Mouse (Mus musculus): ENCODE results near the gene Amer2.

Amer2 gene

GRCm38 (mm10) chr14:60386591-60387501 is 13.8 kb downstream of the Amer2 start:
- DNase-seq (ENCODE audit: low spot score in 2 of 2), result no peak

GRCm38 (mm10) chr14:60388332-60388731 is 15.3 kb downstream of the Amer2 start:
- no peak for DNase-seq (ENCODE audit: low spot score in 2 of 2)

GRCm38 (mm10) chr14:60392202-60392601 is 19.1 kb downstream of the Amer2 start:
- no peak for DNase-seq (ENCODE audit: low spot score in 2 of 2)

GRCm38 (mm10) chr14:60397321-60397720 is 24.3 kb downstream of the Amer2 start:
- DNase-seq (ENCODE audit: low spot score in 2 of 2), result no peak

GRCm38 (mm10) chr14:60398861-60399260 is 25.8 kb downstream of the Amer2 start:
- no peak for DNase-seq (ENCODE audit: low spot score in 2 of 2)

- no peak for DNase-seq (ENCODE audit: low spot score in 2 of 2)
Observed at GRCm38 (mm10) chr14:60403228-60403627, 30.2 kb downstream of the Amer2 start.

GRCm38 (mm10) chr14:60405829-60406228 is 32.8 kb downstream of the Amer2 start:
- no peak for DNase-seq (ENCODE audit: low spot score in 2 of 2)

GRCm38 (mm10) chr14:60406543-60406942 is 33.5 kb downstream of the Amer2 start:
- DNase-seq (ENCODE audit: low spot score in 2 of 2), result no peak

- DNase-seq (ENCODE audit: low spot score in 2 of 2), result no peak
Observed at GRCm38 (mm10) chr14:60407319-60407718, 34.3 kb downstream of the Amer2 start.

- no peak for DNase-seq (ENCODE audit: low spot score in 2 of 2)
Observed at GRCm38 (mm10) chr14:60409702-60410491, 36.8 kb downstream of the Amer2 start.

- DNase-seq (ENCODE audit: low spot score in 2 of 2), result no peak
Observed at GRCm38 (mm10) chr14:60411229-60411628, 38.2 kb downstream of the Amer2 start.

GRCm38 (mm10) chr14:60414691-60415090 is 41.6 kb downstream of the Amer2 start:
- DNase-seq (ENCODE audit: low spot score in 2 of 2), result no peak

- DNase-seq (ENCODE audit: low spot score in 2 of 2), result no peak
Observed at GRCm38 (mm10) chr14:60417924-60418323, 44.9 kb downstream of the Amer2 start.

GRCm38 (mm10) chr14:60422920-60423319 is 49.9 kb downstream of the Amer2 start:
- no peak for DNase-seq (ENCODE audit: low spot score in 2 of 2)

GRCm38 (mm10) chr14:60424174-60424573 is 51.1 kb downstream of the Amer2 start:
- DNase-seq (ENCODE audit: low spot score in 2 of 2), result no peak

- no peak for DNase-seq (ENCODE audit: low spot score in 2 of 2)
Observed at GRCm38 (mm10) chr14:60425553-60425952, 52.5 kb downstream of the Amer2 start.

- no peak for DNase-seq (ENCODE audit: low spot score in 2 of 2)
Observed at GRCm38 (mm10) chr14:60427896-60428295, 54.8 kb downstream of the Amer2 start.

GRCm38 (mm10) chr14:60429513-60429912 is 56.5 kb downstream of the Amer2 start:
- DNase-seq (ENCODE audit: low spot score in 2 of 2), result no peak

GRCm38 (mm10) chr14:60431515-60431914 is 58.5 kb downstream of the Amer2 start:
- DNase-seq (ENCODE audit: low spot score in 2 of 2), result no peak

- DNase-seq (ENCODE audit: low spot score in 2 of 2), result no peak
Observed at GRCm38 (mm10) chr14:60432136-60432535, 59.1 kb downstream of the Amer2 start.

- no peak for DNase-seq (ENCODE audit: low spot score in 2 of 2)
Observed at GRCm38 (mm10) chr14:60435515-60435914, 62.5 kb downstream of the Amer2 start.

GRCm38 (mm10) chr14:60436364-60436763 is 63.3 kb downstream of the Amer2 start:
- no peak for DNase-seq (ENCODE audit: low spot score in 2 of 2)

All from heart, adult 9 months (tissue).